Mouse (Mus musculus) left cerebral cortex, adult 8-10 months (tissue): Measurements from ENCODE around the gene Eif4b. TPM values are rescaled to one million over a fixed set of nuclear protein-coding genes. Genes with fewer than 3 reads are reported as not detected.

Experiments
- DNase-seq, 2 experiments: peaks; one replicate each; pipeline ENCODE4 v3.0.0; 2022; ENCODE audit warnings: low spot score in 2 of 2
- total RNA-seq, 4 experiments: library from RNA; stranded (reverse); gene quantifications; 2 replicates each; pipeline ENCODE4 v1.2.4; 2022

Eif4b gene
- total RNA-seq, 4 experiments from 2014 or later = 191 to 203 (median 200) TPM

GRCm38 (mm10) chr15:102116753-102117415 is 43.3 kb downstream of the Eif4b start:
- DNase-seq = peak in 1 of 2 experiments; percentile 4

- DNase-seq = no peak
These were observed 44.2 kb downstream of the Eif4b start for GRCm38 (mm10) chr15:102117461-102118443.

- DNase-seq = no peak
These were observed 45.0 kb downstream of the Eif4b start for GRCm38 (mm10) chr15:102118591-102118990.

GRCm38 (mm10) chr15:102119121-102119830 is 45.7 kb downstream of the Eif4b start:
- no peak for DNase-seq

GRCm38 (mm10) chr15:102119831-102120170 is 46.2 kb downstream of the Eif4b start:
- DNase-seq = no peak

GRCm38 (mm10) chr15:102120530-102120929 is 47.0 kb downstream of the Eif4b start:
- DNase-seq = no peak

- no peak for DNase-seq
These were observed 52.7 kb downstream of the Eif4b start for GRCm38 (mm10) chr15:102126303-102126702.

- no peak for DNase-seq
These were observed 59.7 kb downstream of the Eif4b start for GRCm38 (mm10) chr15:102133314-102133713.

GRCm38 (mm10) chr15:102134709-102135108 is 61.1 kb downstream of the Eif4b start:
- no peak for DNase-seq

- DNase-seq = peak in 1 of 2 experiments; percentile 50
These were observed 62.1 kb downstream of the Eif4b start for GRCm38 (mm10) chr15:102135522-102136128.

GRCm38 (mm10) chr15:102136129-102136758 is 62.7 kb downstream of the Eif4b start, which contains the start of gene Spryd3:
Spryd3 (minus strand) TSS chr15:102136234.
- DNase-seq = peak; percentile 95 to 98

GRCm38 (mm10) chr15:102141120-102141519 is 67.5 kb downstream of the Eif4b start:
- no peak for DNase-seq

GRCm38 (mm10) chr15:102142914-102143912 is 69.6 kb downstream of the Eif4b start:
- DNase-seq = peak in 1 of 2 experiments; percentile 63

- no peak for DNase-seq
These were observed 70.7 kb downstream of the Eif4b start, which contains the start of gene Igfbp6 for GRCm38 (mm10) chr15:102144274-102144711. Igfbp6 (plus strand) TSS chr15:102144362.

GRCm38 (mm10) chr15:102144726-102145125 is 71.2 kb downstream of the Eif4b start:
- no peak for DNase-seq

- peak in 1 of 2 experiments; percentile 70 for DNase-seq
These were observed 71.8 kb downstream of the Eif4b start for GRCm38 (mm10) chr15:102145330-102145729.

GRCm38 (mm10) chr15:102146089-102146488 is 72.5 kb downstream of the Eif4b start:
- DNase-seq = no peak
